Mouse (Mus musculus) gastrocnemius, adult 2 months (tissue): ENCODE results near the gene Pcdh7. TPM values are rescaled to one million over a fixed set of nuclear protein-coding genes. Genes with fewer than 3 reads are reported as not detected.

Source experiments
- DNase-seq: peaks from one replicate; pipeline ENCODE4 v3.0.0; 2022
- H3K27ac ChIP-seq: fragments of 200-600 bp; 2 replicates; pipeline ENCODE4 v1.8.1; 2022; ENCODE audit warnings: mild to moderate bottlenecking
- H3K4me3 ChIP-seq: fragments of 200-600 bp; 2 replicates; pipeline ENCODE4 v1.8.1; 2022; ENCODE audit warnings: mild to moderate bottlenecking, moderate library complexity
- CTCF ChIP-seq: fragments of 200-600 bp; IDR thresholded peaks from 2 replicates; pipeline ENCODE4 v1.8.1; 2022; ENCODE audit warnings: antibody characterized with exemption, mild to moderate bottlenecking, moderate library complexity
- intact Hi-C: fragments of 180-260 bp; cut with DNase I; formaldehyde crosslinking; loops from one replicate; pipeline ENCODE4 v1.15.1; 2025
- total RNA-seq, 2 experiments: library from RNA; stranded (reverse); gene quantifications; 2 replicates each; pipeline ENCODE4 v1.2.3; 2021

The Pcdh7 gene
- total RNA-seq, 2 experiments from 2014 or later: 2.3 to 2.9 TPM

DNA sequence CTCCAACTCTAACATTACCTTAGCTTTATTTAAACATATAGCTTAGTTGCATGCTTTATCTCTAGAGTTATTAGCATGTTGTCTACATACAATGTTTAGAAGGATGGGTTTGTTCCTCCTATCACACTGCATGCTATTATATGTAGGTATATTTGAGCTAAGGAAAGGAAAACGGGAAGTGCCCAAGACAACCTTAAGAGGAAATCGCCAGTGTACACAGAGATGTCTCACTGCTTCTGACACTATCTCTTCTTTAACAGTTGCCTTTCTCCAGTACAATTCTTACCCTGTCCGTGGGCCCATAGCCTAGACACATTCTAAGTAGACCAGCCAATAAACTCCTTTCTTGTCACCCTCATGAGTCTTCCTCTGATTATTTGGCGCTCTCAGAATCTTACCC lies 62.8 kb downstream of the Pcdh7 start:
- Histone ChIP-seq H3K27ac (no peak overlapping the region), H3K4me3 (no peak overlapping the region)
- DNase-seq: no peak
- no peak for TF ChIP-seq CTCF
- intact Hi-C loops: no loop called here

DNA sequence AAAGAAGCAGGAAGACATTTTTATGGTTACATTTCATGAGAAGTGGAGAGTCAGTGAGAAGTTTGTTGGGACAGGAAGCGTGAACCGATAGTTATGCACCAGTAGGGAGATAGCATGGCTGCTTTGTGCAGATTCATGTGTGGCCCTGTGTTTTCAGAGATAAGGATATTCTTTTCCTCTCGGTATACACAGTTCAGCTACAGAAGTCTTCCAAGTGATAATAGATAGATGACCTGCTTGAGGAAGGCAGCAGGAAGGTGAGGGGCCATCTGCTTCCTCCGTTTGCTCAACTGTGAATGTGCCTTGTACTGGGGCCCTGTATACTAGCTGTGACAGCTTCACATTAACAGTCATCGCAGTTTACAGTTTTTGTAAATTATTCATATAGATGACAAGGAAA lies 64.2 kb downstream of the Pcdh7 start:
- intact Hi-C loops: no loop called here
- no peak overlapping the region for H3K4me3 ChIP-seq
- no peak for DNase-seq
- H3K27ac ChIP-seq: no peak overlapping the region
- no peak for TF ChIP-seq CTCF

DNA sequence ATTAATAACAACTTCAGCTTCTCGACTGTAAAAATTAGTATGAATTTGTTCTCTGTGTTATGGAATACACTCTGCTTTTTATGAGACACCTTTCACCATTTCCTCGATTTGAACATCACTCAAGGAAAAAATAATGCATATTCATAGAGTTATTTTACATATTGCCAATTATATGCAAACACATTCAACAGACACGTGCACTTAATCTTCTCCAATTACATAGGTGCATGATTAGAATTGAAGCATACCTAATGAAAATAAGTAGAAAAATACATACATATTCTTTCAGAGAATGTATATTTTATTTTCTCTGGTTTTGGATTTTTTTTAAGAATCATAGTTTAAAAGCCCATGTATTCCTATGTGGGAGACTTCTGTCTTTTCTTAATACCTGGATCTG lies 64.8 kb downstream of the Pcdh7 start:
- Histone ChIP-seq H3K27ac (no peak overlapping the region), H3K4me3 (no peak overlapping the region)
- intact Hi-C loops: no loop called here
- DNase-seq: no peak
- TF ChIP-seq CTCF: no peak

DNA sequence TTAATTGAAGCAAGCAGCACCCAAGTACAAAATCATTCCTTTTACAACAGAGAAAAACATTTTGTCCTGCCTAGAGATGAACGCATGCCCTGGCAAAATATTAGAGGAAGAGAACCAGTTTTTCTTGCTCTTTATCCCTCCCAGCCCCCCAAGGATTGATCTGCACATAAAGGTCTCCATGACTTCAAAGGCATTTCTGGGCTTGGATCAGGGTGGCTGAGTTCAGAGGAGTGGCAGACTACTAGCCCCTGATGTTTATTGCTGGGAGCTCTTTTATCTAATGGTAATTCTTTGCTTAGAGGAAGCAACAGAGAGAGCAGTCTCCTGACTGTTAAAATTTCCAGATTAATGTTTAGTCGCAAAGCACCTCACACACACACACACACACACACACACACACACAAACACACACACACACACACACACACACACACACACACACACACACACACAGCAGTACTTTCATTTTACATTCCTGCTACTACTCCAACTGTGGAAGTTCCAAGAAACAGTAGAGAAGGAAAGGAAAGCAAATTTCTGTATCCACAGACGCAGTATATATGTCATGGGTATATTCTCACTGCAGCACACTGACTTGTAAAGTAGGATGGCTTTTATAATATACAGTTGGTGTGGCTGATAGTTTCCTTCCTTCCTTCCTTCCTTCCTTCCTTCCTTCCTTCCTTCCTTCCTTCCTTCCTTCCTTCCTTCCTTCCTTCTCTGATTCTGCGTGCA lies 71.2 kb downstream of the Pcdh7 start:
- intact Hi-C loops: no loop called here
- Histone ChIP-seq H3K27ac (no peak overlapping the region), H3K4me3 (no peak overlapping the region)
- no peak for DNase-seq
- no peak for TF ChIP-seq CTCF

DNA sequence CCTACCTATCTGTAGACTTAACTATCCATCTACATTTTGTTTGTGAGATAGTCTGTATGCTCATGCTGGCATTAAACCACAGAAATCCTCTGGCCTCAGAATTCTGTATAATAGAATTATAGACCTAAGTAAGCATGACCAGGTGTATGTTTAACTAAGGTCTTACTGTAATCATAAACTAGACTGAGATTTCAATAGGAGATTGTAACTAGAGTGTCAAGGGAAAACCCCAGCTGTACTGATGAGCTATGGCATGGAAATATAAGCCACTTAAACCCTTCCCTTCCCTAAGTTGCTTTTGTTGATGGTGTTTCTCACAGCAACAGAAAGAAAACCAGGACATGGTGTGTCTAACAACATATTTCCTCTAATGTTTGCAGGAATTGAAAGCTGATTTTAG lies 78.6 kb downstream of the Pcdh7 start:
- TF ChIP-seq CTCF: no peak
- Histone ChIP-seq H3K4me3 (no peak overlapping the region), H3K27ac (no peak overlapping the region)
- intact Hi-C loops: no loop called here
- DNase-seq: no peak

DNA sequence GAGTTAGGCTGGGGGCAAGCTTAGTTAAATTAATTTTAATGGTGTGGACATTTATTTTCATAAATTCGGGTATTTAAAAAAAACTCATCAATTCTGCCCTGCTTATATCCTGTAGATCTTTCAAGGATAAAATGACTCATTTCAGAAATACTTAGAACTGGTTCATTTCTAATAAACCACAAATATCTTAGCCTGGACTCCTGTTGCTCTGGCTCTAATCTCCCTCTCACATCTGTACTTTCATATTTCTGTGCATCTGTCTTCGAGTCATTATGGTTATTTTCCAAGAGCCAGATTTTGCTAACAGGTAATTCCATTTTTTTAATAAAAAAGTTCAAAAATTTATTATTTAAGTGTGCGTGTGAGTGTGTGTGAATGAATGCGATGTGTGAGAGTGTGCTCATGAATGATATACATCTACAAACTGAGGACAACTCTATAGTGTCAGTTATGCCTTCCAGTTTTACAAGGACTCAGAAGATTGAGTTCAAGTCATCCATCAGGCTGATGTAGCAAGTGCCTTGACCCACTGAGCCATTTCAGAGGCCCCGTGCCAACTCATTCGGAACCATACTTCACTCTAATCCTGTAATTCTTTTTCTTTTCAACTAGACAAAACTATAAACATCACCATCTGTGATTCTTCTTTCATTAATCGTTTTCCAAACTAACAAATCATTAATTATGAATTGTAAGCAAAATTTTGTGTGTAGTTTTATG lies 80.3 kb downstream of the Pcdh7 start:
- intact Hi-C loops: no loop called here
- Histone ChIP-seq H3K4me3 (no peak overlapping the region), H3K27ac (no peak overlapping the region)
- no peak for TF ChIP-seq CTCF
- no peak for DNase-seq

DNA sequence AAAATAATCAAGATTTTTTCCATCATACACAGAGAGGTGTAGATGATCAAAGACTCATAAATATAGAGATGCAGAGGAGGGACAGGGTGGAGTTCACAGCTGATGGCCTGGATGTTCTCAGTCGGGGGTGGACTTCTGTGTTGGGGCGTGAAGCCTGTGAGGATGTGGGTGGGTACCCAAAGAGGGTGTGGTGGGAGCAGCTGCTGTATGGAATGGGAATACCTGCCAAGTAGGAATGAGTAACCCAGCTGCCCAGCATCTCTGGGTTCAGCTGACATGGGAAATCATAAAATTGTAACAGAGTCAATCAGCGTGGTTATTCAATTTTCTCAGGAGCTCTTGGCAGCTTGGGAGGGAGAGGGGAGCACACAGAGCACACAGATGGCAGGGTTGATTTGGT lies 85.3 kb downstream of the Pcdh7 start:
- H3K4me3 ChIP-seq: no peak overlapping the region
- H3K27ac ChIP-seq: no peak overlapping the region
- DNase-seq: no peak
- intact Hi-C loops: no loop called here
- TF ChIP-seq CTCF: no peak

DNA sequence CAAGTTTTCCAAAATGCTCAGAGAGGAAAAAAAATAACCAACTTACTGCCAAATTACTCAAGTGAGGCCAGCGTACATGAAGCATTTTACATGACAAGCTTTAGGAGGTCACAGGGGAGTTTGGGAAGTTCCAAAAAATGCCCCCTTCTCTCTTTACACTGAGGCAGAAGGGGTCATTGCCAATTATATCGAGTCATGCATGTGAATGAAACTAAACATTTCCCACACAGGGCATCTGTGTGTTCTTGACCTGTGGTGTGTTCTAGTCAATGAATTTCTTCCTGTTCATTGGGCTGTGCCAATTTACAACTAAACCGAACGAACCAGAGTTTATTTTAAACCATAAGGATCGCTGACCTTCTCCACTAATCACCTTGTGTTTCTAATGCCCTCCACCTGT lies 86.1 kb downstream of the Pcdh7 start:
- no peak overlapping the region for H3K4me3 ChIP-seq
- intact Hi-C loops: no loop called here
- DNase-seq: no peak
- H3K27ac ChIP-seq: no peak overlapping the region
- no peak for TF ChIP-seq CTCF

DNA sequence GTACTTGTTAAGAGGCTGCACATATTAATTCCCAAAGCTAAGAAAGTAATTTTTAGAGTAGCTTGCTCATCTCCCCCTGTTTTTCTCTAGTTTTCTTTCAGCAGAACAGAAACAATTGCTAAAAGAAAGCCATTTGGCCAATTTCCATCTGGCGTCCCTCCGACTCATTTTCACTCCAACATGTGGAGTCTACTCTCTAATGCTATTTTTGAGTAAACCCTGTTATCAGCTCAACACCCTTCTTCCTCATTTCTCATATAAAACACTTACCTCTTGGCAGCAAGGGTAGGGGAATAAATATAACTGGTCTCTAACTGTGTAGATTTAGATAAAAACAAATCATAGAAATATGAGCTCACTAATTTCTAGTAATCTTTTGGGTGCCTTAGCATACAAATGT lies 89.6 kb downstream of the Pcdh7 start:
- DNase-seq: peak; percentile 28
- H3K27ac ChIP-seq: no peak overlapping the region
- intact Hi-C loops: no loop called here
- TF ChIP-seq CTCF: no peak
- no peak overlapping the region for H3K4me3 ChIP-seq

DNA sequence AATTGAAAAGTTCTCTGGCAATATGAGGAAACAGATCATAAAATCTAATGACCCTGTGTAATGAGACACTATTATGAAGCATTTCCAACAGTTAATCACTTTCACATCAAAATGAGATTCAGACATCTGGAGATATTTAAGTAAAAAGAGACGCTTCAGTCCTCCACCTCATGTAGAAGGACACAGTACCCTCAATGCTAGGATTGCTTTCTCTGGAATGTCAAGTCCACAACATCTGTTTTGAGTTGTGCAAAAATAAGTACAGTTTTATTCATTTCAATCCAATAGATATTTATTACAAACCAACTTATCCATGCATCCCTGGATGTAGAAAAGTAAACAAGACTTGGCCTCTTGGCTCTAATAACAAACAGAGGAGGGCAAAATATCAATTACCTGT lies 92.9 kb downstream of the Pcdh7 start:
- DNase-seq: no peak
- no peak for TF ChIP-seq CTCF
- H3K4me3 ChIP-seq: no peak overlapping the region
- no peak overlapping the region for H3K27ac ChIP-seq
- intact Hi-C loops: no loop called here

DNA sequence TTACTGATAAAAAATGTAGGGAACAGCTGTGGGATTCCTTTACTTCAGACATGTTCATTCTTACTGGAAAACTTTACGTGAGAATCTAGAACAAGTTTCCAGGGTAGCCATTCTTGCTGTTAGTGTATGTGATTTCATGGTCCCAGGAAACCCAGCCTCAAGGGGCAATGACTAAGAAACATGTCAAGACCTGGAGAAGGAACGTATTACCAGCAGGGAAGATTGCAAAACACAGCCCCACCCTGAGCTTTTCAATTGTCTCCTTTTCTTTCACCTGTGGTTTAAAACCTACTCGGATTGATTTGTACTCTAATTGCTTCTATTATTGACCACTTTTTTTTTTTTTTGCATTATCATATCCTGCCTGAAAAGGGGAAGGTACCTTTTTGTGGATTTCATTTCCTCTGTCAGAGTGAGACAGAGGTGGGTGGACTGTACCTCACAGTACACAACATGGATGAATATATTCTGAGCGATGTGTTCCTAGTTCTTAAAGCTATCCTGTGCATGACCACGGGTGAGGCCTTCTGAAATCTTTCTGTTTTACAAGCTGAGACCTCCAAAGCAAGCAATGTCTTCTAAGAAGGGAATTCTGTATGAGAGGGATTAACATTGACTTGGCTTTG lies 98.3 kb downstream of the Pcdh7 start:
- no peak for TF ChIP-seq CTCF
- intact Hi-C loops: no loop called here
- no peak overlapping the region for H3K4me3 ChIP-seq
- no peak overlapping the region for H3K27ac ChIP-seq
- DNase-seq: no peak

DNA sequence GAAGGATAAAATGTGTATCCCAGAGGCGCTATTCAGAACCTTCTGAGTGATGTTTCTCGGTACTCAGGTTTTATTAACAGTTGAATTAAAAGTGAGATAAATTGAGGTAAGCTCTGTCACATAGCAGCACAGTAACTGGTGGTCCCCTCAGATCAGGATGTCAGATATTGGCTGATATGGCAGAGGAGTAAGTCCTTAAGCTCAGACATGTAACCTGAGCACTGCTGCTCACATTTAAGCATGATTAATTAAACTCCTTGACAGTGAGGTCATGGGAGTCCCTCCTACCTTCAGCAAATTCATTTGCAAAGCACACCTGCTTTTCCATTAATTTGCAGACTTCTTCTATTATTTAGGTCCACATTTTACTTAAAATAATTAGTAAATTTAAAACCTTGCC lies 102.0 kb downstream of the Pcdh7 start:
- intact Hi-C loops: no loop called here
- no peak overlapping the region for H3K27ac ChIP-seq
- DNase-seq: no peak
- no peak for TF ChIP-seq CTCF
- H3K4me3 ChIP-seq: no peak overlapping the region

DNA sequence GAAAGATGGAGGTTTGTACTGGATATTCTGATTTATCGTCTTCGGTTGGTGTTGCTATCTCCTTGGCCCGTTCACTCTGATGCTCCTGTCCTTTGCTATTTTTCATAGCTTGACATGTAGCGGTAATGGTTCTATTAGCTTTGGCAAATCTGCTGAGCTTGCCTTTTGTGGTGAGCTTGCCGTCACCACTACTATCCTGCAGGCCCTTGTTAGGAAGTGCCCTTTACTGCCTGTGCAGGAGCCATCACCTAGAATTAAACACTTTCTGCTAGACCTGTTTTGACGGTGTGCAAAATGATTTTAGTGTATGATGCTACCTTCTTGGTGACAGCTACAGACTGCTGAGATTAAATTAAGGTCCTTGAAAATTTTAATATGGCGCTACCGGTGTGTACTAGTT lies 103.3 kb downstream of the Pcdh7 start:
- Histone ChIP-seq H3K4me3 (no peak overlapping the region), H3K27ac (no peak overlapping the region)
- intact Hi-C loops: no loop called here
- TF ChIP-seq CTCF: no peak
- DNase-seq: no peak
